Mouse (Mus musculus): ENCODE measurements around the gene Zfp507.
A peak's percentile ranks its signal among the peaks of the same experiment; 100 is the strongest.

Zfp507 gene

DNA sequence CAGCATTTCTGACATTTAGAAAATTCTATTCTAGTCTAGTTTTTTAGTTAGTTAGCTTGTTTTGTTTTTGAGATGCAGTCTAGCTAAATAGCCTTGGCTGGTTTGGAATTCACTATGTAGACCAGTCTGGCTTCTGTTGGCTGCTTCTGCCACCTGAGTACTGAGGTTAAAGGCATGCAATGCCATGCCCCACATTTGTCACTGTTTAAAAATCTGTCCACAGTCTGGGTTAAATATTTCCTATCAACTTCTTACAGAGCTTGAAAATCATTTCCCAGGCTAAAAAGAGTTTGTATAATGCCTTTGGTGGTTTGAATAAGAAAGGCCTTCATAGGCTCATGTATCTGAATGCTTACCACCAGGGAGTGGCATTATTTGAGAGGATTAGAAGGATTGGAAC, 63.9 kb downstream of the Zfp507 start:
- DNase-seq (ENCODE audit: low spot score in 2 of 2): no peak

DNA sequence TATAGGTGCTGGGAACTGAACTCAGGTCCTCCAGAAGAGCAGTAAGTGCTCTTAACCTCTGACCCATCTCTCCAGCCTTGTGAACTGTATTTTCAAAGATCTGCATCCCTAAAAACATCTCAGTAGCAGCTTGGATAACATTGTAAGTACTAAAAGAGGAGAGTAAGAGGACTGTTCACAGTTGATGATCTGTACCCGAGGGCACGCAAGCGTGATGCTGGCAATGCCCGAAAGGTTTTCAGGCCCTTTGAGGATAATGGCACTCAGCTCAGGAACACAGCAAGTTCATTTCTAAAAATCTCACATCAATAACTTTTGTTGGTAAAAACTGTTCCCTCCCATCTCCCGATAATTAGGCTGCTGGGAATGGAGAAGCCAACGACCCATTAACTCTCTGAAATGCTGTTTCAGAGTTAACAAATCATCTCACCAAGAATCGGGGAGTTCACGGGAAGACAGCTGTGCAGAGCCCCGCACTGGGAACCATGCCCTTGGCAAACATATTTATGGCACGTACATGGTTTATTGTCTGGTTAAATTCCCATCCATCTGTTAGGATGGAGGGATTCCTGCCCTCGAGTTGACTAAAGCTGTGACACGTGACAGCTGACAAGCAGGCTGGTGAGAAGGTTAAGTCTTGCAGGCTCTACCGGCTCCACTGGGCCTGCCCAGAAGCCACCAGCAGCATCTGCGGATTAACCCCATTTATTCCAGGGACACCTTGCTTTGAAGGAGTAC, 69.3 kb downstream of the Zfp507 start:
- DNase-seq (ENCODE audit: low spot score in 2 of 2): peak in 1 of 2 experiments; percentile 42

DNA sequence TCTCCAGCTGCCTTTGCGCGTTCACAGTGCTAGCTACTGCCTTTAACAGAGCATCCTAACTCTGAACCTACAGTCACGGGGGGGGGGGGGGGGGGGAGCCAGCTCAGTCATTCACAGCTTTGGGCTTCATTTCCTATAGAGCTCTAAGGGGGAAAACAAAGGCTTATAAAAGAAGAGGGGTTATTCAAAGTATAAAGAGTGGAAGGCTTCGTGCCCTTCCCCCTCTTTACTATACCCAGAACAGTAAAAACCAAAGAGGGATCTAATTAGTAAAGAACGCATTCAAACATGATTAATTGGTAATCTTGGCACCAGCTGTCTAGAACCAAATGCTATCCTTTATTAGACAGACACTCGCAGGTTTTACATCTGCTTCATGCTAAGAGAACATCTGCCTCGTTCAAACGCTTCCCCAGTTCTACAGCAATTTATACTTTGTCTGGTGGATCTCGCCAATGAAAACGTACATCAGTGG, 70.2 kb downstream of the Zfp507 start:
- DNase-seq (ENCODE audit: low spot score in 2 of 2): no peak

DNA sequence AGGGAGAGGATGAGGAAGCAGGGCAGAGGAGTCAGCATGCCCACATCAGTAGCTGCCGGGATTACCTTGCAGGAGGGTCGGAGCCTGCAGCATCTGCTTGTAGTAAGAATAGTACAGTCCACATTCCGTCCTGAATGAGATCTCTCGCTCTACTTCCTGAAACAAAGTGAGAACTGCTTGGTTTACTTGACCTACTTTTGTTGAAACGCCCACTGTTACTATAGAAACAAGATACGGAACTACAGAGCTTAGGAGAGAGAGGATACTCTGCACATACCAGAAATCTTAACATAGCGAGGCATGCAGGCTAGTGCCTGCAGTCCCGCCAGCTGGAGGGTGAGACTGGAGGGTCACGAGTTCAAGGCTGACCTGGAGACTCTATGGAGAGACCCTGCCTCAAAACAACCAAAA, 73.2 kb downstream of the Zfp507 start:
- DNase-seq (ENCODE audit: low spot score in 2 of 2): peak in 1 of 2 experiments; percentile 66

DNA sequence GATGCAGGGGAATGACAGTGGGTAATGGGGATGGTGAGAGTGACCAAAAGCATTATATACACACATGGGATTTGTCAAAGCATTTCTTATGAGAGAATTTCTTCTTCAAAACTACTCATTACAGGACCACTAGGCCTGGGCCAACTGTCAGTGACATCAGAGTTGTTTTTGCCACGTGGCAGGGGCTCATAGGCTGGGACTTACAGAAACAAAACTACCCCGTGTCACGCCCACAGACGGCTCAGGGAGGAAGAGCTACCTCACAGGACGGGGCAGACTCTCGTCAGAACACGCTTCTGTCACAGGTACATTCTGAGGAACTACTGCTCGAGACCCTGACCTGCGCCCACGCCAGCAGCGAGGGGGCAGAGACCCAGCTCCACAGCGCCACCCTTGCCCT, 74.4 kb downstream of the Zfp507 start:
- no peak for DNase-seq (ENCODE audit: low spot score in 2 of 2)

DNA sequence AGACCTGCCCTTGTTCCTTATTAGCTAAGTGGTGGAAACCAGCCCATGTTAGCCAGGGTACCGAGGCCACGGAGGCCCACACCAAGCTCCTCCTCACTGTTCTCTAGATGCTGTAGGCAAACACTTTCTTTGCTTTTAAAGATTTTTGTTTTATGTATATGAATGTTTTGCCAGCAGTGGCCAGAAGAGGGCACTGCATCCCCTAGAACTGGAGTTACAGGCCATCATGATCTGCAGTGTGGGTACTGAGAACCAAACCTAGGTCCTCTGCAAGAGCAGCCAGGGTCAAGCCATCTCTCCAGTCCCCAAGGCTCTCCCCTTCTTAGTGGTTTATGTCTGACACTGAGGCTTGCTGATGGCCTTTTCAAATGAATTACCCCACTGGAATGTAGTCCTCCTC, 79.8 kb downstream of the Zfp507 start:
- DNase-seq (ENCODE audit: low spot score in 2 of 2): no peak

Data from right cerebral cortex, postnatal 10 days (tissue).